Comparison of ENCODE assay signal across 18 mouse cellular contexts in genomic region chr10:42038571-42038970, GRCm38 (mm10). TPM values are rescaled to one million over a fixed set of nuclear protein-coding genes. Genes with fewer than 3 reads are reported as not detected.
A peak's percentile ranks its signal among the peaks of the same experiment; 100 is the strongest.
DNase-seq lines count a peak whose midpoint lies in the region; ATAC-seq lines count a peak whose summit lies in the region.
"Had no signal": no experiment of that assay in that cellular context is flagged by ENCODE, and none has a peak within 500 bp of the region (broad histone marks: within the 10 kb centered on the region; RNA-seq: fewer than 3 reads in every experiment).

No protein-coding gene starts in this region.

- no peaks in the 10 kb centered on the region for H3K9me3 ChIP-seq in heart, embryonic 10.5 days
- no peaks in the 10 kb centered on the region for H3K9me3 ChIP-seq in limb, embryonic 12.5 days
- H3K9me3 ChIP-seq in limb, embryonic 10.5 days (replicated peaks), result no peaks in the 10 kb centered on the region
- no peaks in the 10 kb centered on the region for H3K9me3 ChIP-seq in kidney, embryonic 16.5 days (ENCODE audit: low read length)
- H3K9me3 ChIP-seq: embryonic facial prominence, embryonic 15.5 days; forebrain, embryonic 12.5 days; intestine, embryonic 15.5 days; liver, embryonic 15.5 days; neural tube, embryonic 13.5 days had no signal

- 0 out of 2 replicates have a peak overlapping the region, but pooled peaks have one; percentile 52 for H3K27ac ChIP-seq in heart, embryonic 10.5 days
- 0 out of 2 replicates have a peak overlapping the region, but pooled peaks have one; percentile 23 for H3K27ac ChIP-seq in limb, embryonic 12.5 days
- no peak overlapping the region for H3K27ac ChIP-seq in limb, embryonic 10.5 days
- H3K27ac ChIP-seq in kidney, embryonic 16.5 days (ENCODE audit: low read length), result 0 out of 2 replicates have a peak overlapping the region, but pooled peaks have one; percentile 21
- H3K27ac ChIP-seq: embryonic facial prominence, embryonic 15.5 days; forebrain, embryonic 12.5 days; intestine, embryonic 15.5 days; liver, embryonic 15.5 days; neural tube, embryonic 13.5 days had no signal

- 19% methylated on average over 10 of the region's 10 CpGs for WGBS in heart, embryonic 10.5 days
- 50% methylated on average over 10 of the region's 10 CpGs for WGBS in limb, embryonic 12.5 days
- WGBS in limb, embryonic 10.5 days, result 55% methylated on average over 10 of the region's 10 CpGs
- 16% methylated on average over 10 of the region's 10 CpGs for WGBS in kidney, embryonic 16.5 days

- ATAC-seq in limb, embryonic 12.5 days (ENCODE audit: insufficient number of reproducible peaks, insufficient read depth, low FRiP score, low TSS enrichment, low read depth), result no peak
- ATAC-seq in kidney, embryonic 16.5 days (ENCODE audit: low FRiP score, low TSS enrichment), result no peak
- no peak for ATAC-seq in erythroid progenitor cell, adult 5-6 weeks (replicated peaks; ENCODE audit: low FRiP score, poor library complexity, severe bottlenecking)
- ATAC-seq: intestine, embryonic 15.5 days had no signal

- peak; percentile 85 for DNase-seq in heart, embryonic 10.5 days (ENCODE audit: low spot score)
- DNase-seq in heart, postnatal 14 days, result no peak
- DNase-seq in limb, embryonic 10.5 days (ENCODE audit: low spot score), result no peak
- peak; percentile 26 for DNase-seq in yolk sac, embryonic 10.5 days (ENCODE audit: low spot score)
- no peak for DNase-seq in left cerebral cortex, adult 18-20 months (ENCODE audit: low spot score in 2 of 2)
- DNase-seq: cerebellum, postnatal 10 days; heart, adult 11 months; lung, postnatal 10 days; retina, postnatal 1 day; thymus, adult 18-20 months had no signal

- H3K36me3 ChIP-seq in heart, embryonic 10.5 days, result no peaks in the 10 kb centered on the region
- H3K36me3 ChIP-seq in limb, embryonic 12.5 days, result no peaks in the 10 kb centered on the region
- H3K36me3 ChIP-seq in limb, embryonic 10.5 days, result no peaks in the 10 kb centered on the region
- no peaks in the 10 kb centered on the region for H3K36me3 ChIP-seq in kidney, embryonic 16.5 days (ENCODE audit: insufficient read depth, low read length)
- H3K36me3 ChIP-seq: embryonic facial prominence, embryonic 15.5 days; forebrain, embryonic 12.5 days; intestine, embryonic 15.5 days; liver, embryonic 15.5 days; neural tube, embryonic 13.5 days had no signal

- no peak overlapping the region for H3K4me3 ChIP-seq in heart, embryonic 10.5 days
- no peak overlapping the region for H3K4me3 ChIP-seq in limb, embryonic 12.5 days (replicated peaks)
- no peak overlapping the region for H3K4me3 ChIP-seq in limb, embryonic 10.5 days
- no peak overlapping the region for H3K4me3 ChIP-seq in kidney, embryonic 16.5 days (ENCODE audit: low read length)
- H3K4me3 ChIP-seq: embryonic facial prominence, embryonic 15.5 days; forebrain, embryonic 12.5 days; intestine, embryonic 15.5 days; liver, embryonic 15.5 days; neural tube, embryonic 13.5 days had no signal

- no peak overlapping the region for H3K4me2 ChIP-seq in limb, embryonic 12.5 days
- H3K4me2 ChIP-seq in kidney, embryonic 16.5 days (replicated peaks; ENCODE audit: low read depth, low read length), result no peak overlapping the region
- H3K4me2 ChIP-seq: embryonic facial prominence, embryonic 15.5 days; forebrain, embryonic 12.5 days; intestine, embryonic 15.5 days; liver, embryonic 15.5 days; neural tube, embryonic 13.5 days had no signal

- intact Hi-C loops in heart, postnatal 14 days (cut with DNase I), result no loop called here

- H3K4me1 ChIP-seq in heart, embryonic 10.5 days, result peaks cover 35% of the 10 kb centered on the region
- peaks cover 38% of the 10 kb centered on the region for H3K4me1 ChIP-seq in limb, embryonic 12.5 days (replicated peaks)
- H3K4me1 ChIP-seq in limb, embryonic 10.5 days, result peaks cover 45% of the 10 kb centered on the region
- H3K4me1 ChIP-seq in kidney, embryonic 16.5 days (ENCODE audit: insufficient read depth, low read length), result peaks cover 8% of the 10 kb centered on the region
- H3K4me1 ChIP-seq: forebrain, embryonic 12.5 days; intestine, embryonic 15.5 days; liver, embryonic 15.5 days; neural tube, embryonic 13.5 days had no signal

- no peak overlapping the region for H3K9ac ChIP-seq in limb, embryonic 12.5 days (replicated peaks)
- H3K9ac ChIP-seq in kidney, embryonic 16.5 days (replicated peaks; ENCODE audit: low read length), result no peak overlapping the region
- H3K9ac ChIP-seq: embryonic facial prominence, embryonic 15.5 days; forebrain, embryonic 12.5 days; intestine, embryonic 15.5 days; liver, embryonic 15.5 days; neural tube, embryonic 13.5 days had no signal

- peaks cover 14% of the 10 kb centered on the region for H3K27me3 ChIP-seq in heart, embryonic 10.5 days (ENCODE audit: insufficient read depth, poor library complexity, severe bottlenecking)
- no peaks in the 10 kb centered on the region; the same call in 1 of the 2 replicates for H3K27me3 ChIP-seq in limb, embryonic 12.5 days
- no peaks in the 10 kb centered on the region for H3K27me3 ChIP-seq in limb, embryonic 10.5 days (ENCODE audit: low read depth, poor library complexity, severe bottlenecking)
- H3K27me3 ChIP-seq in kidney, embryonic 16.5 days (ENCODE audit: insufficient read depth, low read length), result no peaks in the 10 kb centered on the region
- H3K27me3 ChIP-seq: embryonic facial prominence, embryonic 15.5 days; intestine, embryonic 15.5 days; liver, embryonic 15.5 days; neural tube, embryonic 13.5 days had no signal

RNA-seq across cellular contexts. Expression of gene Armc2, which starts 20.3 kb away (rescaled TPM):
- polyA plus RNA-seq in heart, embryonic 10.5 days (2016; fragmentation: Nextera tagmentation; extraction: Ambion mirVana), result 0.99 and 1.4 TPM in 2 replicates
- 1 to 10 TPM; 3.7 to 3.9 TPM for total RNA-seq in heart, postnatal 14 days (2021)
- polyA plus RNA-seq in limb, embryonic 12.5 days (2016; fragmentation: Nextera tagmentation; extraction: Ambion mirVana), result 5.3 and 6.1 TPM in 2 replicates
- polyA plus RNA-seq in limb, embryonic 10.5 days (2016; fragmentation: Nextera tagmentation; extraction: Ambion mirVana), result 1.5 and 3.4 TPM in 2 replicates
- polyA plus RNA-seq in kidney, embryonic 16.5 days (2015; fragmentation: Nextera tagmentation; extraction: Ambion mirVana), result 1.4 and 1.8 TPM in 2 replicates
- total RNA-seq in left cerebral cortex, adult 18-20 months (2021), result 10 to 100 TPM; 12.2 to 16.9 TPM
- total RNA-seq in erythroid progenitor cell, adult 5-6 weeks (2015; ENCODE audit: low replicate concordance), result not detected in 2 replicates
- not detected in 2 replicates for total RNA-seq in erythroid progenitor cell, adult 5-6 weeks (2017; ENCODE audit: low replicate concordance)

Comparison
In these comparisons a context has a peak if more than half of its experiments do, and no peak if none do; other contexts are left out.
1. DNase-seq: peak in heart, embryonic 10.5 days (single experiment) and yolk sac, embryonic 10.5 days (single experiment); none in heart, postnatal 14 days (0 of 2), limb, embryonic 10.5 days (single experiment) and left cerebral cortex, adult 18-20 months (0 of 2).